ENCODE assay signal across 8 mouse cellular contexts in genomic region chr11:113990065-113990464, GRCm38 (mm10).
DNase-seq lines count a peak whose midpoint lies in the region; ATAC-seq and TF ChIP-seq lines count a peak whose summit lies in the region.

No protein-coding gene starts in this region.

- no peaks in the 10 kb centered on the region for H3K9me3 ChIP-seq in kidney, postnatal 0 days (replicated peaks; ENCODE audit: low read length)
- no peaks in the 10 kb centered on the region for H3K9me3 ChIP-seq in forebrain, embryonic 10.5 days
- no peaks in the 10 kb centered on the region for H3K9me3 ChIP-seq in intestine, embryonic 15.5 days
- H3K9me3 ChIP-seq in neural tube, embryonic 13.5 days: no peaks in the 10 kb centered on the region

- no peak overlapping the region for H3K9ac ChIP-seq in kidney, postnatal 0 days (ENCODE audit: low read depth, low read length)
- H3K9ac ChIP-seq in intestine, embryonic 15.5 days: no peak overlapping the region
- H3K9ac ChIP-seq in neural tube, embryonic 13.5 days: peak overlapping the region; percentile 56

- no peak overlapping the region for H3K4me3 ChIP-seq in kidney, postnatal 0 days (replicated peaks; ENCODE audit: low read depth, low read length)
- peak overlapping the region; percentile 44 for H3K4me3 ChIP-seq in forebrain, embryonic 10.5 days
- no peak overlapping the region for H3K4me3 ChIP-seq in intestine, embryonic 15.5 days (replicated peaks)
- H3K4me3 ChIP-seq in neural tube, embryonic 13.5 days: peak overlapping the region; percentile 23

- H3K4me2 ChIP-seq in kidney, postnatal 0 days (ENCODE audit: low read length): peak overlapping the region; percentile 45; the same call in 1 of the 2 replicates
- H3K4me2 ChIP-seq in intestine, embryonic 15.5 days (replicated peaks): peak overlapping the region; percentile 46
- H3K4me2 ChIP-seq in neural tube, embryonic 13.5 days: peak overlapping the region; percentile 41

- TF ChIP-seq CTCF in kidney, postnatal 0 days (IDR thresholded peaks at IDR 0.05; ENCODE audit: low read depth): no peak

- H3K27ac ChIP-seq in kidney, postnatal 0 days: no peak overlapping the region
- peak overlapping the region; percentile 75 for H3K27ac ChIP-seq in forebrain, embryonic 10.5 days
- H3K27ac ChIP-seq in intestine, embryonic 15.5 days: no peak overlapping the region
- peak overlapping the region; percentile 83 for H3K27ac ChIP-seq in neural tube, embryonic 13.5 days (replicated peaks)

- no peaks in the 10 kb centered on the region for H3K27me3 ChIP-seq in kidney, postnatal 0 days (ENCODE audit: insufficient read depth, low read length)
- H3K27me3 ChIP-seq in forebrain, embryonic 10.5 days (ENCODE audit: poor library complexity, severe bottlenecking): peaks cover 32% of the 10 kb centered on the region
- H3K27me3 ChIP-seq in intestine, embryonic 15.5 days (replicated peaks): no peaks in the 10 kb centered on the region
- H3K27me3 ChIP-seq in neural tube, embryonic 13.5 days: no peaks in the 10 kb centered on the region

- no peaks in the 10 kb centered on the region; the same call in 1 of the 2 replicates for H3K4me1 ChIP-seq in kidney, postnatal 0 days (replicated peaks; ENCODE audit: insufficient read depth, low read length)
- H3K4me1 ChIP-seq in forebrain, embryonic 10.5 days: peaks cover 39% of the 10 kb centered on the region
- H3K4me1 ChIP-seq in intestine, embryonic 15.5 days (replicated peaks): peaks cover 19% of the 10 kb centered on the region
- peaks cover 81% of the 10 kb centered on the region for H3K4me1 ChIP-seq in neural tube, embryonic 13.5 days (replicated peaks)

- H3K36me3 ChIP-seq in kidney, postnatal 0 days (ENCODE audit: insufficient read depth, low read length): no peaks in the 10 kb centered on the region
- no peaks in the 10 kb centered on the region for H3K36me3 ChIP-seq in forebrain, embryonic 10.5 days (replicated peaks)
- no peaks in the 10 kb centered on the region for H3K36me3 ChIP-seq in intestine, embryonic 15.5 days
- no peaks in the 10 kb centered on the region for H3K36me3 ChIP-seq in neural tube, embryonic 13.5 days

- 34% methylated on average over 4 of the region's 4 CpGs for WGBS in kidney, postnatal 0 days
- WGBS in forebrain, embryonic 10.5 days: 37% methylated on average over 4 of the region's 4 CpGs
- WGBS in intestine, embryonic 15.5 days: 31% methylated on average over 4 of the region's 4 CpGs
- WGBS in neural tube, embryonic 13.5 days: 21% methylated on average over 4 of the region's 4 CpGs

- no peak for DNase-seq in kidney, postnatal 0 days (ENCODE audit: low spot score)
- no peak for DNase-seq in kidney, postnatal 10 days
- DNase-seq in forebrain, embryonic 10.5 days (ENCODE audit: extremely low spot score, low spot score): no peak
- DNase-seq in urinary bladder, adult 2 months (ENCODE audit: low spot score): no peak
- no peak for DNase-seq in lung, postnatal 4 days
- no peak for DNase-seq in cerebellum, adult 9-11 months

- no peak for ATAC-seq in kidney, postnatal 0 days (replicated peaks; ENCODE audit: low FRiP score, low read depth)
- 0 out of 2 replicates have a peak, but pooled peaks have one; percentile 8 for ATAC-seq in intestine, embryonic 15.5 days
- ATAC-seq in neural tube, embryonic 13.5 days (ENCODE audit: low read depth): 0 out of 2 replicates have a peak, but pooled peaks have one; percentile 5

Comparison
In these comparisons a context has a peak if more than half of its experiments do, and no peak if none do; other contexts are left out.
1. H3K27ac ChIP-seq: peak in forebrain, embryonic 10.5 days (single experiment) and neural tube, embryonic 13.5 days (single experiment); none in kidney, postnatal 0 days (single experiment) and intestine, embryonic 15.5 days (single experiment).
2. H3K4me3 ChIP-seq: peak in forebrain, embryonic 10.5 days (single experiment) and neural tube, embryonic 13.5 days (single experiment); none in kidney, postnatal 0 days (single experiment) and intestine, embryonic 15.5 days (single experiment).
3. Peak in every context shown above with its lines, with median percentiles within 50 percentile points of each other: H3K4me2 ChIP-seq.